Mouse (Mus musculus) embryonic facial prominence, embryonic 14.5 days (tissue): Measurements from ENCODE around the gene Gfpt1. TPM values are rescaled to one million over a fixed set of nuclear protein-coding genes. Genes with fewer than 3 reads are reported as not detected.
"Not testable (repeated sequence)": the region's sequence is repeated elsewhere in the genome, so short reads cannot be mapped to it uniquely, and the experiment has no call there.

Source experiments
- ATAC-seq: fragments of 200-750 bp; cut with Nextera tagmentation; 2 replicates; pipeline ENCODE4 v1.8.0; 2017; ENCODE audit warnings: low read depth, moderate number of reproducible peaks, moderate TSS enrichment
- DNase-seq: peaks from one replicate; pipeline ENCODE4 v3.0.0-alpha.2; 2015; ENCODE audit warnings: low spot score
- H3K27ac ChIP-seq: fragments of 300-500 bp; sonication (generic); replicated peaks from 2 replicates; pipeline ENCODE4 v1.5.1; 2014; ENCODE audit warnings: low read depth, mild to moderate bottlenecking, low read length, moderate library complexity
- H3K27me3 ChIP-seq: fragments of 300-500 bp; sonication (generic); replicated peaks from 2 replicates; pipeline ENCODE4 v1.6.1; 2014; ENCODE audit warnings: low read length; ENCODE audit not compliant: control insufficient read depth, insufficient read depth
- H3K36me3 ChIP-seq: fragments of 300-500 bp; sonication (generic); 2 replicates; pipeline ENCODE4 v1.6.1; 2014; ENCODE audit warnings: low read length, mixed read lengths; ENCODE audit not compliant: control insufficient read depth, insufficient read depth
- H3K4me1 ChIP-seq: fragments of 300-500 bp; sonication (generic); 2 replicates; pipeline ENCODE4 v1.6.1; 2014; ENCODE audit warnings: antibody characterized with exemption, low read length; ENCODE audit not compliant: control insufficient read depth, insufficient read depth
- H3K4me2 ChIP-seq: fragments of 300-500 bp; sonication (generic); 2 replicates; pipeline ENCODE4 v1.6.1; 2014; ENCODE audit warnings: low read depth, mild to moderate bottlenecking, low read length, moderate library complexity, mixed read lengths
- H3K4me3 ChIP-seq: fragments of 300-500 bp; sonication (generic); 2 replicates; pipeline ENCODE4 v1.5.1; 2014; ENCODE audit warnings: low read depth, mild to moderate bottlenecking, low read length
- H3K9ac ChIP-seq: fragments of 300-500 bp; sonication (generic); 2 replicates; pipeline ENCODE4 v1.6.1; 2014; ENCODE audit warnings: low read depth, mild to moderate bottlenecking, low read length, moderate library complexity, mixed read lengths
- H3K9me3 ChIP-seq: fragments of 300-500 bp; sonication (generic); 2 replicates; pipeline ENCODE4 v1.6.1; 2016; ENCODE audit warnings: low read length; ENCODE audit not compliant: control insufficient read depth
- WGBS: fragments of 180-500 bp; shearing (Covaris S2); extraction: QIAGEN DNeasy Blood & Tissue Kit; methylation state at CpG from one replicate; pipeline ENCODE4 v1.1.7; 2014; 5-methylcytosine and 5-hydroxymethylcytosine counted together
- polyA plus RNA-seq: library from polyadenylated mRNA; unstranded; fragments of >200 nt; fragmentation: Nextera tagmentation; extraction: Ambion mirVana; gene quantifications from 2 replicates; pipeline ENCODE4 v1.2.1, GENCODE M21; 2014

The Gfpt1 gene
- polyA plus RNA-seq, 1 experiment from 2014 or later = 22.7 TPM

- Histone ChIP-seq H3K27ac (peak within 1 kb of the TSS; percentile 69), H3K4me2 (peak within 1 kb of the TSS; percentile 62), H3K4me1 (peaks cover 5% of the 10 kb centered on the region; the same call in 1 of the 2 replicates), H3K9me3 (no peaks in the 10 kb centered on the region), H3K27me3 (no peaks in the 10 kb centered on the region), H3K9ac (peak within 1 kb of the TSS; percentile 88), H3K4me3 (peak within 1 kb of the TSS; percentile 74), H3K36me3 (peaks cover 15% of the 10 kb centered on the region)
- ATAC-seq (no peak), DNase-seq (no peak)
- WGBS = 79% methylated on average over 6 of the region's 6 CpGs
These were observed 33.8 kb upstream of the Gfpt1 start, which contains the start of gene Nfu1 for GRCm38 (mm10) chr6:87008887-87009286. Nfu1 (plus strand) TSS chr6:87009236.

- H3K4me2 ChIP-seq = peak overlapping the region; percentile 62
- H3K27me3 ChIP-seq = no peaks in the 10 kb centered on the region
- 0% methylated on average over 28 of the region's 36 CpGs for WGBS
- DNase-seq = peak; percentile 97
- peaks cover 21% of the 10 kb centered on the region for H3K36me3 ChIP-seq
- H3K9me3 ChIP-seq = no peaks in the 10 kb centered on the region
- peaks cover 5% of the 10 kb centered on the region; the same call in 1 of the 2 replicates for H3K4me1 ChIP-seq
- H3K9ac ChIP-seq = peak overlapping the region; percentile 88
- H3K4me3 ChIP-seq = peak overlapping the region; percentile 74
- ATAC-seq = peak; percentile 97
- H3K27ac ChIP-seq = peak overlapping the region; percentile 69
These were observed 32.8 kb upstream of the Gfpt1 start for GRCm38 (mm10) chr6:87009692-87010328.

DNA sequence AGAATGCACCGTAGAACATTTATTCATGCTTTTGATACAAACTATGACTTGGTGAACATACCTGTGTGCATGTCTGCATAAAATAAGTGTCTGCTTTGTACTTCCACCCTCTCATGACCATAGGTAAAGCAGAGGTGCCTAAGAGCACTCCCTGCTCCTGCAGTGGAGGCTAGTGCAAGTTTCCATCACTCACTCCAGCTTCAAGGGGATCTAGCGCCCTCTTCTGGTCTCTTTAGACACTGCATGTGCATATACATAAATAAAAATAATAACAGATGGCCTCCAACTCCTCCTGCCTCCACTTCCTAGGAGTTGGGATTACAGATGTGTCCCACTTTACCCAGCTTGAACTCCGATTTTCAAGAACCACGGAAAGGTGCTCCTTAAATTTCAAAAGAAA, 25.7 kb upstream of the Gfpt1 start:
- H3K9ac ChIP-seq = no peak overlapping the region
- no peak overlapping the region for H3K27ac ChIP-seq
- H3K27me3 ChIP-seq = no peaks in the 10 kb centered on the region
- peaks cover 82% of the 10 kb centered on the region for H3K36me3 ChIP-seq
- no peaks in the 10 kb centered on the region for H3K4me1 ChIP-seq
- WGBS = 60% methylated on average over 4 of the region's 4 CpGs
- peaks cover 6% of the 10 kb centered on the region; the same call in 1 of the 2 replicates for H3K9me3 ChIP-seq
- no peak overlapping the region for H3K4me2 ChIP-seq
- ATAC-seq (no peak), DNase-seq (peak; percentile 23)
- H3K4me3 ChIP-seq = no peak overlapping the region

GRCm38 (mm10) chr6:87018874-87019273, 23.8 kb upstream of the Gfpt1 start:
- Histone ChIP-seq H3K4me2 (no peak overlapping the region), H3K27ac (no peak overlapping the region), H3K4me1 (no peaks in the 10 kb centered on the region), H3K4me3 (no peak overlapping the region), H3K9me3 (peaks cover 6% of the 10 kb centered on the region; the same call in 1 of the 2 replicates), H3K27me3 (no peaks in the 10 kb centered on the region), H3K9ac (no peak overlapping the region), H3K36me3 (peaks cover 82% of the 10 kb centered on the region)
- 89% methylated on average over 8 of the region's 8 CpGs for WGBS
- no peak for ATAC-seq
- no peak for DNase-seq

DNA sequence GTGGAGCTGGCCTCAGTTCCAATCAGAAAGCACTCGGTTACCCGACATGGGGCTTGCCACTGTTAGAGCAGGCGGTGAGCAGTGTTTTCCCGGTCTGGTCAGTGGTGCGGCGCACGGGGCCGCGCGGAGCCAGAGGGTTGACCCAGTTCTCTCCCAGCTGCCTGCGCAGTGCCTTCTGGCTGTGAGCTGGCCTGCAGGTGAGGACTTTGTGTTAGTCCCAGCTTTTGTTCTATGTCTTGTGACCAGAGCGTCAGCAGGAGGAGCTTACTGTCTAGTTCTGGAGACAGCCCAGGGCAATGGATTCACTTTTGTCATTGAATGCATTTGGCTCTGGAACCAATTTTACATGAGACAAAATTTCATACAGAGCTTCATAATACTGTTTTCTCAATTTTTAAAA, 20.9 kb upstream of the Gfpt1 start:
- Histone ChIP-seq H3K4me3 (no peak overlapping the region), H3K9me3 (peaks cover 6% of the 10 kb centered on the region; the same call in 1 of the 2 replicates), H3K4me1 (no peaks in the 10 kb centered on the region), H3K27ac (no peak overlapping the region), H3K36me3 (peaks cover 90% of the 10 kb centered on the region), H3K27me3 (no peaks in the 10 kb centered on the region), H3K4me2 (no peak overlapping the region), H3K9ac (no peak overlapping the region)
- over 99% methylated on average over 12 of the region's 12 CpGs for WGBS
- no peak for ATAC-seq
- no peak for DNase-seq

GRCm38 (mm10) chr6:87026980-87027379, 15.7 kb upstream of the Gfpt1 start:
- Histone ChIP-seq H3K9ac (no peak overlapping the region), H3K27me3 (no peaks in the 10 kb centered on the region), H3K4me2 (no peak overlapping the region), H3K4me3 (no peak overlapping the region), H3K4me1 (no peaks in the 10 kb centered on the region), H3K36me3 (peaks cover 78% of the 10 kb centered on the region), H3K9me3 (no peaks in the 10 kb centered on the region), H3K27ac (no peak overlapping the region)
- ATAC-seq (no peak), DNase-seq (no peak)
- 78% methylated on average over 7 of the region's 7 CpGs for WGBS

DNA sequence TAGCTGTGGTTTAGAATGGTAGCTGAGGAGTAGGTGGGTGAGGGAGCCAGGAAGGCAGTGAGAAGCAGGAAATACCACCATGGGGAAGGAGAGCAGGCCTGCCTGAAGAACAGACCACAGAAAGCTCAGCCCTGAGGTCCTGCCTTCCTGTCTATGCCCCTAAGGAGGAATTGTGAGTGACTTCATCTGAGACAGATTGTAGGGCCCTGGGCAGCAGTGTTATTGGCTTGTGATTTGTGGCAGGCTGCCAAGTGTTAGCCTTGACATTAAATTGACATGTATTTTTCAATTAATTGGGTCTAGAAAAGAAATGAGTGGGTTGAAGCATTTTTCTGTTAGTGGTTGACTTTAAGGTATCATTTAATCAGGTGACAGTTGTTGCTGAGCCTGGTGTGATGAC, 13.8 kb upstream of the Gfpt1 start:
- H3K36me3 ChIP-seq = peaks cover 64% of the 10 kb centered on the region
- H3K4me2 ChIP-seq = no peak overlapping the region
- DNase-seq (no peak), ATAC-seq (no peak)
- no peaks in the 10 kb centered on the region for H3K27me3 ChIP-seq
- no peak overlapping the region for H3K27ac ChIP-seq
- H3K4me1 ChIP-seq = no peaks in the 10 kb centered on the region
- H3K9me3 ChIP-seq = no peaks in the 10 kb centered on the region
- no peak overlapping the region for H3K9ac ChIP-seq
- no peak overlapping the region for H3K4me3 ChIP-seq

GRCm38 (mm10) chr6:87031310-87031709, 11.3 kb upstream of the Gfpt1 start:
- H3K27ac ChIP-seq, H3K4me2 ChIP-seq, DNase-seq, H3K9me3 ChIP-seq, ATAC-seq, H3K27me3 ChIP-seq, H3K9ac ChIP-seq, H3K4me1 ChIP-seq, H3K4me3 ChIP-seq: not testable (repeated sequence)
- WGBS = 86% methylated on average over 7 of the region's 7 CpGs
- peaks cover 39% of the 10 kb centered on the region for H3K36me3 ChIP-seq

DNA sequence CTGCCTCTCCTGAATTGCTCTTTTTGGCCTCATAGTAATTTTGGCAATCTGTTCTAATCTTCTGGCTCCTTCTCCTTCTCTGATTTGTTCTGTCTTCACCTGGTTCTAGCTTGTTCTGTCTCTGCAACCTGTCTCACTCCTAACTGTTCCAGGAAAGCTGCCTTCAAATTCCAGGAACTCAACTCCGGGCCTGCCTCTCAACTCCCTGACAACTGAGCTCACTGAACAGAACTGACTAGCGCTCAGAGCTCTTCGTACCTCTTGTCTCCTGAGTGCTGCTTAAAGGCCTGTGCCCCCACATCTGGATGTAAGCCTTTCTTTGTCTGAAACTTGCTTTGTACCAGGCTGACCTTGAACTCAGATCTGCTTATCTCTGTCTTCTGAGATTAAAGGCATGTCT, 10.2 kb upstream of the Gfpt1 start:
- Histone ChIP-seq H3K36me3 (peaks cover 29% of the 10 kb centered on the region), H3K27ac (no peak overlapping the region), H3K4me2 (no peak overlapping the region), H3K27me3 (no peaks in the 10 kb centered on the region), H3K9ac (no peak overlapping the region), H3K4me1 (no peaks in the 10 kb centered on the region), H3K4me3 (no peak overlapping the region), H3K9me3 (peaks cover 8% of the 10 kb centered on the region; the same call in 1 of the 2 replicates)
- ATAC-seq (no peak), DNase-seq (no peak)
- WGBS = 88% methylated on average over 3 of the region's 3 CpGs
